Mouse (Mus musculus) MEL-GATA-1-ER (cell line): ENCODE data around the gene Map2k5.

Source experiments
- DNase-seq: peaks from one replicate; pipeline ENCODE4 v3.0.0-alpha.2; 2012; ENCODE audit warnings: low read depth; ENCODE audit errors: extremely low read depth

The Map2k5 gene

GRCm38 (mm10) chr9:63377270-63378142, at the start of gene Map2k5:
Gene Map2k5 (minus strand): TSS chr9:63377902.
- peak; percentile 76 for DNase-seq

GRCm38 (mm10) chr9:63421096-63421736, 43.5 kb upstream of the Map2k5 start:
- DNase-seq, result no peak

- no peak for DNase-seq
Measured at GRCm38 (mm10) chr9:63420396-63420795, 42.7 kb upstream of the Map2k5 start.

GRCm38 (mm10) chr9:63400176-63400575, 22.5 kb upstream of the Map2k5 start:
- DNase-seq, result no peak

- DNase-seq, result no peak
Measured at GRCm38 (mm10) chr9:63399463-63399815, 21.7 kb upstream of the Map2k5 start.

- DNase-seq, result peak; percentile 66
Measured at GRCm38 (mm10) chr9:63398611-63399462, 21.1 kb upstream of the Map2k5 start, which contains the start of gene 2300009A05Rik. Gene 2300009A05Rik (minus strand): TSS chr9:63399246.

- no peak for DNase-seq
Measured at GRCm38 (mm10) chr9:63395612-63396011, 17.9 kb upstream of the Map2k5 start.

GRCm38 (mm10) chr9:63391307-63391706, 13.6 kb upstream of the Map2k5 start:
- DNase-seq, result no peak

- no peak for DNase-seq
Measured at GRCm38 (mm10) chr9:63382761-63383160, 5.1 kb upstream of the Map2k5 start.

GRCm38 (mm10) chr9:63380326-63380725, 2.6 kb upstream of the Map2k5 start:
- DNase-seq, result no peak

- DNase-seq, result peak; percentile 16
Measured at GRCm38 (mm10) chr9:63378174-63378573, 472 bp upstream of the Map2k5 start.

GRCm38 (mm10) chr9:63373315-63373714, 4.4 kb downstream of the Map2k5 start:
- no peak for DNase-seq

GRCm38 (mm10) chr9:63372541-63372940, 5.2 kb downstream of the Map2k5 start:
- no peak for DNase-seq

GRCm38 (mm10) chr9:63360410-63360809, 17.3 kb downstream of the Map2k5 start:
- DNase-seq, result no peak

GRCm38 (mm10) chr9:63359016-63359415, 18.7 kb downstream of the Map2k5 start:
- DNase-seq, result no peak

- DNase-seq, result no peak
Measured at GRCm38 (mm10) chr9:63356721-63357120, 21.0 kb downstream of the Map2k5 start.

GRCm38 (mm10) chr9:63356278-63356677, 21.4 kb downstream of the Map2k5 start:
- no peak for DNase-seq

GRCm38 (mm10) chr9:63354168-63354567, 23.5 kb downstream of the Map2k5 start:
- DNase-seq, result no peak

- DNase-seq, result no peak
Measured at GRCm38 (mm10) chr9:63350030-63350429, 27.7 kb downstream of the Map2k5 start.

- no peak for DNase-seq
Measured at GRCm38 (mm10) chr9:63349241-63349640, 28.5 kb downstream of the Map2k5 start.

- no peak for DNase-seq
Measured at GRCm38 (mm10) chr9:63348146-63348545, 29.6 kb downstream of the Map2k5 start.

GRCm38 (mm10) chr9:63346029-63346428, 31.7 kb downstream of the Map2k5 start:
- no peak for DNase-seq
